Mouse (Mus musculus) 3T3-L1 (cell line): ENCODE measurements around the gene Ccdc137.

Experiments
- DNase-seq: peaks from one replicate; pipeline ENCODE4 v3.0.0-alpha.2; 2015; ENCODE audit warnings: low read depth, low spot score

Gene Ccdc137

GRCm38 (mm10) chr11:120458847-120459597, 1.1 kb downstream of the Ccdc137 start:
- peak; percentile 64 for DNase-seq

GRCm38 (mm10) chr11:120463536-120463935, 5.6 kb downstream of the Ccdc137 start:
- no peak for DNase-seq

GRCm38 (mm10) chr11:120464365-120464764, 6.5 kb downstream of the Ccdc137 start:
- DNase-seq = no peak

GRCm38 (mm10) chr11:120465521-120465920, 7.6 kb downstream of the Ccdc137 start:
- peak; percentile 66 for DNase-seq

GRCm38 (mm10) chr11:120467051-120467735, 9.3 kb downstream of the Ccdc137 start, which contains the start of gene Arl16:
TSS of gene Arl16 (minus strand) at chr11:120467607.
- DNase-seq = peak; percentile 99

GRCm38 (mm10) chr11:120467736-120468092, 9.8 kb downstream of the Ccdc137 start:
- DNase-seq = no peak

GRCm38 (mm10) chr11:120472052-120472451, 14.1 kb downstream of the Ccdc137 start:
- DNase-seq = no peak

- DNase-seq = no peak
Observed at GRCm38 (mm10) chr11:120483448-120483934, 25.6 kb downstream of the Ccdc137 start.

GRCm38 (mm10) chr11:120484265-120484981, 26.5 kb downstream of the Ccdc137 start, which contains the start of gene Mrpl12:
TSS of gene Mrpl12 (plus strand) at chr11:120484613.
- peak; percentile 95 for DNase-seq

GRCm38 (mm10) chr11:120485251-120485650, 27.3 kb downstream of the Ccdc137 start:
- DNase-seq = no peak

- peak; percentile 51 for DNase-seq
Observed at GRCm38 (mm10) chr11:120488516-120488915, 30.6 kb downstream of the Ccdc137 start.

- DNase-seq = peak; percentile 94
Observed at GRCm38 (mm10) chr11:120489054-120489761, 31.3 kb downstream of the Ccdc137 start.

- no peak for DNase-seq
Observed at GRCm38 (mm10) chr11:120490291-120491046, 32.6 kb downstream of the Ccdc137 start.

GRCm38 (mm10) chr11:120491317-120492023, 33.6 kb downstream of the Ccdc137 start, which contains the start of gene Slc25a10:
TSS of gene Slc25a10 (plus strand) at chr11:120491840.
- peak; percentile 88 for DNase-seq

GRCm38 (mm10) chr11:120492024-120492877, 34.3 kb downstream of the Ccdc137 start:
- peak; percentile 74 for DNase-seq

GRCm38 (mm10) chr11:120492878-120493203, 34.9 kb downstream of the Ccdc137 start:
- DNase-seq = no peak

- DNase-seq = no peak
Observed at GRCm38 (mm10) chr11:120493351-120493750, 35.4 kb downstream of the Ccdc137 start.

- no peak for DNase-seq
Observed at GRCm38 (mm10) chr11:120493911-120494310, 36.0 kb downstream of the Ccdc137 start.

- DNase-seq = no peak
Observed at GRCm38 (mm10) chr11:120497436-120497835, 39.5 kb downstream of the Ccdc137 start.
